Mouse (Mus musculus) megakaryocyte, embryonic 14.5 days (primary cell): ENCODE measurements around the gene Sacs. TPM values are rescaled to one million over a fixed set of nuclear protein-coding genes. Genes with fewer than 3 reads are reported as not detected.
A peak's percentile ranks its signal among the peaks of the same experiment; 100 is the strongest.

Source experiments
- H3K27me3 ChIP-seq: replicated peaks from 2 replicates; pipeline ENCODE3; 2012; ENCODE audit warnings: inconsistent platforms
- H3K36me3 ChIP-seq: replicated peaks from 2 replicates; pipeline ENCODE3; 2012; ENCODE audit warnings: low read length, inconsistent platforms, mixed read lengths
- H3K4me1 ChIP-seq: 2 replicates; pipeline ENCODE4 v1.6.1; 2012; ENCODE audit warnings: inconsistent platforms
- H3K4me3 ChIP-seq: replicated peaks from 2 replicates; pipeline ENCODE3; 2012; ENCODE audit warnings: moderate library complexity, mild to moderate bottlenecking, inconsistent platforms
- H3K9me3 ChIP-seq: 2 replicates; pipeline ENCODE4 v1.6.1; 2012; ENCODE audit warnings: inconsistent platforms
- FLI1 ChIP-seq: IDR thresholded peaks from 2 replicates; pipeline ENCODE4 v1.6.1; 2012; ENCODE audit warnings: low read length, inconsistent platforms, mixed read lengths
- GATA1 ChIP-seq: IDR thresholded peaks from 3 replicates; pipeline ENCODE4 v1.6.1; 2012; ENCODE audit warnings: mixed read lengths, low read length, inconsistent platforms, borderline replicate concordance
- polyA plus RNA-seq: library from polyadenylated mRNA; stranded (reverse); fragments of >175 nt; gene quantifications from 2 replicates; pipeline ENCODE4 v1.2.3, GENCODE M21; 2012; ENCODE audit warnings: low replicate concordance; ENCODE audit not compliant: insufficient read depth

Sacs gene
- polyA plus RNA-seq, 1 experiment = 0.37 TPM

- Histone ChIP-seq H3K4me3 (no peak overlapping the region), H3K36me3 (no peaks in the 10 kb centered on the region), H3K27me3 (peaks cover 18% of the 10 kb centered on the region), H3K4me1 (no peaks in the 10 kb centered on the region), H3K9me3 (peaks cover 15% of the 10 kb centered on the region)
- no peak for TF ChIP-seq GATA1
- TF ChIP-seq FLI1 = no peak
Observed at GRCm38 (mm10) chr14:61267908-61268475, 129.7 kb downstream of the Sacs start.

- Histone ChIP-seq H3K9me3 (0 out of 2 replicates have a peak, but pooled peaks cover 3% of the 10 kb centered on the region), H3K36me3 (no peaks in the 10 kb centered on the region), H3K4me3 (no peak overlapping the region), H3K27me3 (peaks cover 41% of the 10 kb centered on the region), H3K4me1 (no peaks in the 10 kb centered on the region; the same call in 1 of the 2 replicates)
- TF ChIP-seq FLI1 (no peak), GATA1 (no peak)
Observed at GRCm38 (mm10) chr14:61274414-61275198, 136.3 kb downstream of the Sacs start.

GRCm38 (mm10) chr14:61277285-61277684 lies 139.0 kb downstream of the Sacs start:
- Histone ChIP-seq H3K36me3 (no peaks in the 10 kb centered on the region), H3K27me3 (peaks cover 35% of the 10 kb centered on the region)

GRCm38 (mm10) chr14:61278676-61279300 lies 140.5 kb downstream of the Sacs start:
- no peak for TF ChIP-seq GATA1
- TF ChIP-seq FLI1 = no peak
- H3K4me3 ChIP-seq = no peak overlapping the region

More at GRCm38 (mm10) chr14:61277285-61277684, 139.0 kb downstream of the Sacs start:
- H3K9me3 ChIP-seq = 0 out of 2 replicates have a peak, but pooled peaks cover 3% of the 10 kb centered on the region
- no peaks in the 10 kb centered on the region; the same call in 1 of the 2 replicates for H3K4me1 ChIP-seq
- no peak overlapping the region for H3K4me3 ChIP-seq
- TF ChIP-seq FLI1 (no peak), GATA1 (no peak)

GRCm38 (mm10) chr14:61288606-61289286 lies 150.5 kb downstream of the Sacs start:
- Histone ChIP-seq H3K4me3 (peak overlapping the region; percentile 84), H3K4me1 (peaks cover 11% of the 10 kb centered on the region), H3K27me3 (peaks cover 5% of the 10 kb centered on the region), H3K36me3 (no peaks in the 10 kb centered on the region), H3K9me3 (peaks cover 15% of the 10 kb centered on the region)
- no peak for TF ChIP-seq GATA1
- no peak for TF ChIP-seq FLI1

More at GRCm38 (mm10) chr14:61278676-61279300, 140.5 kb downstream of the Sacs start:
- Histone ChIP-seq H3K9me3 (0 out of 2 replicates have a peak, but pooled peaks cover 3% of the 10 kb centered on the region), H3K36me3 (no peaks in the 10 kb centered on the region), H3K4me1 (no peaks in the 10 kb centered on the region; the same call in 1 of the 2 replicates), H3K27me3 (peaks cover 28% of the 10 kb centered on the region)

Other genes with a start within 250 kb of the Sacs start
- not detected in 2 replicates for gene Tnfrsf19, start 92.0 kb upstream of the Sacs start, polyA plus RNA-seq
- gene Sgcg, start 120.0 kb downstream of the Sacs start, polyA plus RNA-seq = not detected in 2 replicates
- 10.9 TPM in 1 of 2 replicates, not detected in the other for gene Arl11, start 171.3 kb downstream of the Sacs start, polyA plus RNA-seq
- 0.85 and 1.0 TPM in 2 replicates for gene Ebpl, start 222.0 kb downstream of the Sacs start, polyA plus RNA-seq